Mouse (Mus musculus): Measurements from ENCODE around the gene Enox1. TPM values are rescaled to one million over a fixed set of nuclear protein-coding genes. Genes with fewer than 3 reads are reported as not detected.

Enox1 gene
- polyA plus RNA-seq, 1 experiment from 2014 or later, result 40.3 TPM

DNA sequence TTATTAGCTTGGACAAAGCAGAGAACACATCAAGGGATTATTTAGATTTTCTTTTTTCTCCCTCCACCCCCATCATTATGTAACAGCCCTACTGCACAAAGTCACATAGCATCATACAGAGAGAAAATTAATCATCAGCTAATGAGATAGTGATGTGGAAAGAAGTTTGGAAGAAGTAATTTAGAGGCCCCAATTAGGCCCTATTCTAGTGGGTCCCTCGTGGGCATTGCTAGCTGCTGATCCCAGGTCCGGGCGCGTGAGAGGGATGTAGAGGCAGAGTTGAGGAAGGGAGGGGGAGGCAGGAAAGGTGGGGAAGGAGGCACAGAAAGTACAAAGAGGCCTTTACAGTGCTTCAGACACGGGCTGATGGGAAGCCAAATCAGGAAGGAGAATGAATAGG, 407.4 kb downstream of the Enox1 start:
- H3K27me3 ChIP-seq, result no peaks in the 10 kb centered on the region
- peaks cover 11% of the 10 kb centered on the region for H3K4me1 ChIP-seq
- H3K9me3 ChIP-seq (replicated peaks), result peaks cover 7% of the 10 kb centered on the region; the same call in 1 of the 2 replicates
- no peak overlapping the region for H3K27ac ChIP-seq
- WGBS, result 42% methylated on average over 5 of the region's 5 CpGs
- no peak overlapping the region for H3K4me3 ChIP-seq
- H3K36me3 ChIP-seq (ENCODE audit: poor library complexity, severe bottlenecking), result no peaks in the 10 kb centered on the region
- no peak overlapping the region for H3K4me2 ChIP-seq
- peak; percentile 70; the same call in 1 of the 2 replicates for ATAC-seq
- no peak overlapping the region for H3K9ac ChIP-seq

DNA sequence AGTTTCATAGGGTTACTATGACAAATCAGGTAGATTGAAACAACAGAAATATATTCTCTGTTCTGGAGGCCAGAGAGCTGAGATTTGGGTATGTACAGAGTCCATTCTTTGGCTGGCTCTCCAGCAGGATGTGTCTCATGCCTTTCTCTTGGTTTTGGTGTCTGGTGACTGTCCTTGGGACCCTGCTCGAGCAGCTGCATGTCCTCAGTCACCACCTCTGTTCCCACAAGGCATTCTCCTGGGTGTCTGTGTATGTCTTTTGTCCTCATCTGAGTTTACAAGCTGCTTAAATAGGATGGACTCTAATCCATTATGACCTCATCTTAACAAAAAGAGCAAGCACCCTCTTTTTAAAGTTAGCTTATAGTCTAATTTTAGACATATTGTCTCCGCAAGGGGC, 410.6 kb downstream of the Enox1 start:
- Histone ChIP-seq H3K27ac (no peak overlapping the region), H3K9me3 (replicated peaks) (peaks cover 7% of the 10 kb centered on the region; the same call in 1 of the 2 replicates), H3K4me1 (peaks cover 11% of the 10 kb centered on the region), H3K36me3 (ENCODE audit: poor library complexity, severe bottlenecking) (no peaks in the 10 kb centered on the region), H3K4me2 (no peak overlapping the region), H3K27me3 (no peaks in the 10 kb centered on the region), H3K4me3 (no peak overlapping the region), H3K9ac (no peak overlapping the region)
- ATAC-seq, result no peak
- 88% methylated on average over 2 of the region's 2 CpGs for WGBS

DNA sequence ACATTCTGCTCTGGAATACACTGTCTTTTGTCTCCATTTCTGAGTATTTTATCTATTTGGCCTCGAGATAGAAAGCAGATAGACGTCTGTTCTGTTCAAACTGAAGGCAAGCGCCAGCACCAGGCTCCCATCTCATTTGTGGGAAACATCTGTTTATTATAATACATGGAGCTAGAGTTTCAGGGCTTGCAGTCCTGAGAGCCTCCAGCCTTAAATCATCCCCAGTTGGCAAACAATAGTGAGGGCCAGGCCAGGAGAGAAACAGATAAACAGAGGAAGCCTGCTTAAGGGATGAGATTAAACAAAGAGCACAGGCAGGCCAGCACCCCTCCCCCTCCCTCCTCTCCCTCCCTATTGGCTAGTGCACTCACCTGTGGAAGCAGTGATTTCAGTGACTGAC, 417.9 kb downstream of the Enox1 start:
- WGBS, result 39% methylated on average over 3 of the region's 3 CpGs
- H3K9ac ChIP-seq, result no peak overlapping the region
- peaks cover 29% of the 10 kb centered on the region for H3K4me1 ChIP-seq
- no peak overlapping the region for H3K4me3 ChIP-seq
- H3K27ac ChIP-seq, result no peak overlapping the region
- no peaks in the 10 kb centered on the region for H3K36me3 ChIP-seq (ENCODE audit: poor library complexity, severe bottlenecking)
- H3K4me2 ChIP-seq, result no peak overlapping the region
- no peaks in the 10 kb centered on the region for H3K27me3 ChIP-seq
- ATAC-seq, result no peak
- no peaks in the 10 kb centered on the region for H3K9me3 ChIP-seq (replicated peaks)

DNA sequence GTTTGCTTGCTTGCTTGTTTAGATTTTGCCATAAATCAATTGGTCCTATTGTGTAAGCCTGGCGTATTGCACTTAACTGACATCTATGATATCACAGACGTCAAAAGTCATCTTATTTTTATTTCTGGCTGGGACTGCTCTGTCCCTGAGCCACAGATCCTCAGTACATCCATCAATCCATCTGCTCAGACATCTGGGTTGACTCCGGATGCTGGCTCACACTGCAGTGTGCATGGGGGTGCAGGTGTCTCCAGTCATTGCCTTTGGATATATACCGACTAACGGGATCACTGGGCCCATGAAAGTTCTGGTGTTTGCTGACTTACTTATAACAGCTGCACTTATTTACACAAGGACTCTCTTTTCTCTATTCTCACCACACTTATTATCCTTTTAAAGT, 419.8 kb downstream of the Enox1 start:
- no peaks in the 10 kb centered on the region for H3K9me3 ChIP-seq (replicated peaks)
- H3K9ac ChIP-seq, result no peak overlapping the region
- H3K4me2 ChIP-seq, result no peak overlapping the region
- peak; percentile 37; the same call in 1 of the 2 replicates for ATAC-seq
- H3K27ac ChIP-seq, result no peak overlapping the region
- WGBS, result 86% methylated on average over 5 of the region's 5 CpGs
- no peaks in the 10 kb centered on the region for H3K27me3 ChIP-seq
- no peaks in the 10 kb centered on the region for H3K36me3 ChIP-seq (ENCODE audit: poor library complexity, severe bottlenecking)
- H3K4me3 ChIP-seq, result no peak overlapping the region
- peaks cover 48% of the 10 kb centered on the region for H3K4me1 ChIP-seq

DNA sequence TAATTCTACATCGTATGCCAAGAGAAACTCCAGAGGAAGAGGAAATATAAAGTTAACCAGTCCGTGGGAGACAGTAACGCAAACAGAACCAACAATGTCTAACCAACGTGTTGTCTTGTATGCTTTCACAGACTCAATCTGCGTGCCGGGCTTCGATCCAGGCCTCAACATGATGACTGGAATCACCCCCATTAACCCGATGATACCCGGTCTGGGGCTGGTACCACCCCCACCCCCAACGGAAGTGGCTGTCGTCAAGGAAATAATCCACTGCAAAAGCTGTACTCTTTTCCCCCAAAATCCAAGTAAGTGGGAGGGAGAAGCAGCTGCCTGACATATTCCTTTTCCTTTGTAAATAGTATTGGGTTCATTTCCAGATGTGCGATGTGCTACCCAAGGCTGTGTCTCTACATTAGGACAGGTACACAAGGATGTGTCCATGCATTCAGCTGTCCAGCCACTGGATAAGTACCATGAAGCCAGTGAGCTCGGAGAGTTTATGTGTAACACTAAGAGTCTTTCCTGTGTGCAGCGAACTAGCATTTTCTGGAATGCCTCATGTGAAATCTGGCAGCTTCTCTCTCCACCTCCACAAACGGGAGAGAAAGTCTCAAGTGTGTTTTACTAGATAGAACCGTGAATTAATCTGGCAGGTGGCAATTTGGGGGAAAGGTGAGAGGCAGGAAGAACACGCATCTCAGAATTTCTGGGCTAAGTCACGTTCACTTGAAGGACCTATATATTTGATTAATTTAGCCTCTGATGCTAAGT, 421.1 kb downstream of the Enox1 start:
- Histone ChIP-seq H3K27ac (peak overlapping the region; percentile 22; the same call in 1 of the 2 replicates), H3K9ac (no peak overlapping the region), H3K4me2 (no peak overlapping the region), H3K4me3 (no peak overlapping the region), H3K27me3 (no peaks in the 10 kb centered on the region), H3K4me1 (peaks cover 54% of the 10 kb centered on the region), H3K9me3 (replicated peaks) (no peaks in the 10 kb centered on the region), H3K36me3 (ENCODE audit: poor library complexity, severe bottlenecking) (no peaks in the 10 kb centered on the region)
- no peak for ATAC-seq
- 85% methylated on average over 18 of the region's 18 CpGs for WGBS

DNA sequence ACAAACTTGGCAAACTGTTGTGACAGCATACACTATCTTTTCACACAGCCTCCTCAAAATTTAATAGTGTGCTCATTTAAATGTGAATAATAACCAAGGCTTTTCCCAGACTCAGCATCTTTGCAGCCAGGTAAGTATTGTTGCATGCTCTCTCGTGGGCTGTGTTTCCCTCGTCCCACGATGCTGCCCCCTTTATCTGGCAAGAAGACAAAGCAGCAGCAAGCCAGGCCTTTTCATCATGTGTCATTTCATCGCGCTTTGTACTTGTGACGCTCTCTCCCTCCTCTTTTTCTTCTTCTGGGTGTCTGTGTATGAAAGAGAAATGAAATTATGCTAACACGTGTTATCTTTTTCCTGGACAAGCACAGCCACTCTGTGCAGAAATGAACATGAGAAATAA, 421.8 kb downstream of the Enox1 start:
- no peak overlapping the region for H3K4me3 ChIP-seq
- no peak; the same call in 1 of the 2 replicates for ATAC-seq
- H3K27ac ChIP-seq, result no peak overlapping the region; the same call in 1 of the 2 replicates
- no peaks in the 10 kb centered on the region for H3K36me3 ChIP-seq (ENCODE audit: poor library complexity, severe bottlenecking)
- H3K9me3 ChIP-seq (replicated peaks), result no peaks in the 10 kb centered on the region
- no peaks in the 10 kb centered on the region for H3K27me3 ChIP-seq
- 30% methylated on average over 7 of the region's 7 CpGs for whole genome bisulfite sequencing
- no peak overlapping the region for H3K4me2 ChIP-seq
- H3K9ac ChIP-seq, result no peak overlapping the region
- H3K4me1 ChIP-seq, result peaks cover 54% of the 10 kb centered on the region

DNA sequence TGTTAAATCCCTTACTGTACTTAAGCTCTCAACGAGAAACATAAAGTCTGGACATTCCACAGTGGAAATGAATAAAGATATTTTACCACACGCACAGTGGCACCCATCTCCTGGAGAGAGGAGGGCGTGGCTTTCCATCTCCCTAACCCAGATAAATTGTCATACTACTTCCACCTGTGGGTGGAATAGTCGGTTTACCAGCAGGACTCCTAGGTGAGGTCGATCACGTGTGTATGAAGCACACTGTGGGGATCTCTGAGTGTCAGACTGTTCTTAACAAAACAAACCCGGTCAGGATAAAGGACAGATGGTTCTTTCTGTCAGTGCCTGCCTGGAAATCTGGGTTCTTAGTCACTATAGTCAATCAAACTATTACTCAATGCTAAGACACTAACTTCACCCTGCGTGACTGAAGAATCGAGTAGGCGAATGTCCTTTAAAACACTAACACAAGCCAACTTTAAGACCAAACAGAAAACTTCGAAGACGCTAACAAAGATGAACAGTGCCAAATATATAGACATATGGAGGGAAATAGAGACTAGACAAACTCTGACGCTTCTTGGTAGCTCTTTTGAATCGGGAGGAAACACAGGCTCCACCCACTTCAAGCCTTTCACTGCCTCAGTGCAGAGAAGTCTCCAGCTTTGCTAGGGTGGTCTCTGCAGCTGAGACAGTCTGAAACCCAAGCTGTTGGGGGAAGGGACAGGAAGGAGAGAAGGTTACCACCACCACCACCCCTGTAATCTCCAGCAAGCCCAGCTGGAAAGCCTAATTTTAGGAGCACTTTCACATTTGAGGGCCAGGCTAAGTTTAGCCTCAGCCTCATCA, 423.8 kb downstream of the Enox1 start:
- Histone ChIP-seq H3K36me3 (ENCODE audit: poor library complexity, severe bottlenecking) (no peaks in the 10 kb centered on the region), H3K9ac (no peak overlapping the region), H3K27me3 (no peaks in the 10 kb centered on the region), H3K27ac (no peak overlapping the region), H3K4me1 (peaks cover 53% of the 10 kb centered on the region), H3K4me3 (no peak overlapping the region), H3K9me3 (replicated peaks) (no peaks in the 10 kb centered on the region), H3K4me2 (no peak overlapping the region)
- no peak for ATAC-seq
- 66% methylated on average over 14 of the region's 14 CpGs for WGBS

DNA sequence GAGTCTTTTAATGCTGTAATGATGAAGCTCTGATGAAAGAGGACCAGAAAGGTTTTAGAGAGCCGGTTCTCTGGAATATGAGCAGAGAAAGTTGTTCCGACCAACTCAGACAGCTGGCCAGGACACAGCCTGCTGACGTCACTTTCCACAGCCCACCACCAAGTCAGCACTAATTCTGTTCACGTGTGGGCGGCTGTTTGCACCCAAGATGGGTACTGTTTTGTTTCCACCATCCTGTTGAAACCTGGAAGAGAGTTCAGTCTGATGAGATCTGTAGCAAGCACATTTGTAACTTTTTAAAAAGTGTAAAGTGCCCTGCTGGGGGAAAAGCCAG, 424.3 kb downstream of the Enox1 start:
- 54% methylated on average over 5 of the region's 5 CpGs for WGBS
- Histone ChIP-seq H3K9ac (no peak overlapping the region), H3K27me3 (no peaks in the 10 kb centered on the region), H3K9me3 (replicated peaks) (no peaks in the 10 kb centered on the region), H3K4me1 (peaks cover 59% of the 10 kb centered on the region), H3K27ac (no peak overlapping the region), H3K4me3 (no peak overlapping the region), H3K36me3 (ENCODE audit: poor library complexity, severe bottlenecking) (no peaks in the 10 kb centered on the region), H3K4me2 (no peak overlapping the region)
- ATAC-seq, result no peak

DNA sequence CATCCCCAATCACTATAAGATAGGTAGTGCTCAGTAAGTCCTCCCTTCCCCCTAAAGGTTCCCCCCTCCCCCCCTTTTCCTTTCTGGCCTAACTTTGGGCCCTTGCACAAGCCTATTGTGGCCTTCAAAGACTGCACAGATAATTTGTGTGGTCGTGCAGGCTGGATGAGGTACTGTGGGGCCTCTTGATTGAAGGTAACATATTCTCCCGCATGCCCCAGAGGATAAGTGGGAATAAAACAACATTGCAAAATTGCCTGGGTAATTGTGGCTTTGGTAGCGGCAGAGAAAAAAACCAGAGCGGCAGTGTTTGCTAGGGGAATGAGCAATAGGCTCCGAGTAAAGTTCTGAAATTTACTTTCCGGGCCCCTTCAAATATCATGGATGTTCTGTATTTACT, 425.1 kb downstream of the Enox1 start:
- H3K9me3 ChIP-seq (replicated peaks), result no peaks in the 10 kb centered on the region
- H3K9ac ChIP-seq, result no peak overlapping the region
- H3K4me3 ChIP-seq, result no peak overlapping the region
- no peak for ATAC-seq
- no peaks in the 10 kb centered on the region for H3K36me3 ChIP-seq (ENCODE audit: poor library complexity, severe bottlenecking)
- no peak overlapping the region for H3K4me2 ChIP-seq
- 0 out of 2 replicates have a peak overlapping the region, but pooled peaks have one; percentile 12 for H3K27ac ChIP-seq
- 48% methylated on average over 6 of the region's 6 CpGs for WGBS
- H3K27me3 ChIP-seq, result no peaks in the 10 kb centered on the region
- H3K4me1 ChIP-seq, result peaks cover 66% of the 10 kb centered on the region

DNA sequence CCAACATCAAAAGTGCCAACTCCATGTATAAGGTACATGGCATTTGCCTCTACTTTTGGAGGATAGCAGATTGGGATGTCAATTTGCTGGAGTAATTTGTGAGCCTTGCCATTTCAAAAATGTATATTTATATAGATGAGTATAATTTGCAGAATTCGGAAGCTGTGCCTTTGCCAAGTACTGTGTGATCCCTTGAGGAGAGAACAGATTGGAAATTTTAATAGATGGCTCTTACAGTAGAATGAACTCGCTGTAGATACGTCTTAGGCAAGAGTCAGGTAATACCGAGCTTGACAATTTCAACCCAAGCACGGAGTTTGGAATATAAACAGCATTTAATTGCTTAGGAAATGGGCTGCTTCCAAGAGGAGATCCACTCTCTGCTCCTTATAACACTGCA, 427.9 kb downstream of the Enox1 start:
- no peak overlapping the region for H3K9ac ChIP-seq
- 82% methylated on average over 5 of the region's 5 CpGs for WGBS
- peak; percentile 46; the same call in 1 of the 2 replicates for ATAC-seq
- H3K4me2 ChIP-seq, result no peak overlapping the region
- no peaks in the 10 kb centered on the region for H3K9me3 ChIP-seq (replicated peaks)
- H3K4me3 ChIP-seq, result no peak overlapping the region
- no peaks in the 10 kb centered on the region for H3K36me3 ChIP-seq (ENCODE audit: poor library complexity, severe bottlenecking)
- H3K27ac ChIP-seq, result no peak overlapping the region
- no peaks in the 10 kb centered on the region for H3K27me3 ChIP-seq
- peaks cover 43% of the 10 kb centered on the region for H3K4me1 ChIP-seq

DNA sequence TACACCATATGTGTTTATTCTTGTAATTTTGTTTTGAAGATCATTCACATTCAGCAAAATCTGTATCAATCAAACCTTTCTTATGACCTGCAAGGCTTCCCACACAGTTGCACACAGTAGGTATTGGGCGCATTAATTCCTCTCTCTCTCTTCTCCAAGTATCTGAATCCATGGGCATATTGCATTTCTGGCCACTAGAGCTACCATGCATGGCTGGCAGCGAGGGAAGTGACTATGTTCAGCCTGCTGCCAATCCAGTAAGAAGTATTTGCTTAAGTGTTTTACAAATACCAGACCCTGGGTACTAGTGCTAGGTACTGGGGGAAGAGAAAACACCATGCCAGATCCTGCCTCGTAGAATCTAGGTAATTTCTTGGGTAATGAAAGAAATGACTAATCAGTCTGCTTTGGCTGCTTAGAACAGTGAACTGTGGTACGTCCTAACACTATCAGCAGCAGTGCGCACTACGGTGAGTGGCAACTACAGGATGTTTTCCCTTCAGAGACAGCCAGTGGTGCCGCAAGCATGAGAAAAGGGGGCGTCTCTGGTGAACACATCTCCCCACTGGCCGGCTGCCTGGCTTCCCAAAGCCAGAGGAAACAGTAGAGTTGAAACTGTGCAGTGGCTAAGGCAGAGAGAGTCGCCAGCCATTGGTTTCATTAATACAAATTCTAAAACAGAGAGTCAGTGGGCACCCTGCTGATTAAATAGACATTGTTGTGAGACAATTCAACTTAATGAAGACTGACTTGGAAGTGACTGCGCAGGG, 428.7 kb downstream of the Enox1 start:
- ATAC-seq, result no peak
- Histone ChIP-seq H3K4me3 (no peak overlapping the region), H3K9ac (no peak overlapping the region), H3K9me3 (replicated peaks) (no peaks in the 10 kb centered on the region), H3K4me1 (peaks cover 35% of the 10 kb centered on the region), H3K27me3 (no peaks in the 10 kb centered on the region), H3K4me2 (no peak overlapping the region), H3K36me3 (ENCODE audit: poor library complexity, severe bottlenecking) (no peaks in the 10 kb centered on the region), H3K27ac (peak overlapping the region; percentile 61)
- WGBS, result 58% methylated on average over 11 of the region's 11 CpGs

DNA sequence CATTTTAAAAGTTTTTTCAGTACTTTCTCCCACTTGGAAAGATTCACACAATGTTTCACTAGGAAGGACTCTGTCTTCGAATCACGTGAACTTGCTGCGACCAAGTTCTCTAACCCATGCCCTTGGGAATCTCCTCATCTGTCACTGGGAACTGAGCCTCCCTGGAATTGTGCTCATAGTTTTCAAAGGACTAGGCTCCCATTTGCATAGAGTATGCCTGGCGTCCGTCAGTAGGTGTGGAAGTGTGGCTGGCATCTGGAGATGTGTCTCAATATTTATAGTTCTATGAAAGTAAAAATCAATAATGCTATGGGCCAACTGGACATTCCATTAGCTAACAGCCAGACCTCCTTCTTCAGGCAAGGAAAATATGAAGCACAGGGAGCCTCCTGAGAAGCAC, 429.5 kb downstream of the Enox1 start:
- Histone ChIP-seq H3K27ac (peak overlapping the region; percentile 25; the same call in 1 of the 2 replicates), H3K4me2 (no peak overlapping the region), H3K27me3 (no peaks in the 10 kb centered on the region), H3K4me3 (no peak overlapping the region), H3K4me1 (peaks cover 27% of the 10 kb centered on the region), H3K9me3 (replicated peaks) (no peaks in the 10 kb centered on the region), H3K36me3 (ENCODE audit: poor library complexity, severe bottlenecking) (no peaks in the 10 kb centered on the region), H3K9ac (no peak overlapping the region)
- WGBS, result 58% methylated on average over 5 of the region's 5 CpGs
- no peak for ATAC-seq

Measured in forebrain, embryonic 13.5 days (tissue).